Mouse (Mus musculus) heart, adult 8-10 months (tissue): Measurements from ENCODE around the gene Tapbpl. TPM values are rescaled to one million over a fixed set of nuclear protein-coding genes. Genes with fewer than 3 reads are reported as not detected.
"Not testable (repeated sequence)": the region's sequence is repeated elsewhere in the genome, so short reads cannot be mapped to it uniquely, and the experiment has no call there.

ENCODE experiments used
- DNase-seq: peaks from one replicate; pipeline ENCODE4 v3.0.0; 2022; ENCODE audit warnings: low spot score
- total RNA-seq, 4 experiments: library from RNA; stranded (reverse); gene quantifications; 2 replicates each; pipeline ENCODE4 v1.2.4; 2022

Gene Tapbpl
- 1 to 10 TPM; 4.8 to 5.8 (median 5.4) TPM for total RNA-seq

- DNase-seq = peak; percentile 65
Observed at GRCm38 (mm10) chr6:125231117-125232044, at the start of gene Tapbpl. Gene Tapbpl (minus strand): TSS chr6:125231860.

GRCm38 (mm10) chr6:125279729-125280128 lies 48.1 kb upstream of the Tapbpl start:
- DNase-seq = no peak

- peak; percentile 24 for DNase-seq
Observed at GRCm38 (mm10) chr6:125274841-125275563, 43.3 kb upstream of the Tapbpl start.

- DNase-seq = no peak
Observed at GRCm38 (mm10) chr6:125272228-125272785, 40.6 kb upstream of the Tapbpl start.

GRCm38 (mm10) chr6:125271455-125272227 lies 40.0 kb upstream of the Tapbpl start:
- DNase-seq = peak; percentile 93

GRCm38 (mm10) chr6:125268799-125269198 lies 37.1 kb upstream of the Tapbpl start:
- no peak for DNase-seq

- no peak for DNase-seq
Observed at GRCm38 (mm10) chr6:125267469-125267868, 35.8 kb upstream of the Tapbpl start.

GRCm38 (mm10) chr6:125266600-125266999 lies 34.9 kb upstream of the Tapbpl start:
- DNase-seq = not testable (repeated sequence)

- no peak for DNase-seq
Observed at GRCm38 (mm10) chr6:125266091-125266490, 34.4 kb upstream of the Tapbpl start.

GRCm38 (mm10) chr6:125265239-125265638 lies 33.6 kb upstream of the Tapbpl start:
- DNase-seq = no peak

GRCm38 (mm10) chr6:125264219-125264618 lies 32.6 kb upstream of the Tapbpl start:
- DNase-seq = no peak

GRCm38 (mm10) chr6:125260006-125260555 lies 28.4 kb upstream of the Tapbpl start:
- no peak for DNase-seq

- peak; percentile 46 for DNase-seq
Observed at GRCm38 (mm10) chr6:125256222-125256966, 24.7 kb upstream of the Tapbpl start.

- no peak for DNase-seq
Observed at GRCm38 (mm10) chr6:125255516-125256044, 23.9 kb upstream of the Tapbpl start.

- no peak for DNase-seq
Observed at GRCm38 (mm10) chr6:125253863-125254715, 22.4 kb upstream of the Tapbpl start.

- no peak for DNase-seq
Observed at GRCm38 (mm10) chr6:125252711-125253110, 21.1 kb upstream of the Tapbpl start.

- DNase-seq = no peak
Observed at GRCm38 (mm10) chr6:125252285-125252684, 20.6 kb upstream of the Tapbpl start.

GRCm38 (mm10) chr6:125244551-125244950 lies 12.9 kb upstream of the Tapbpl start:
- DNase-seq = no peak

- no peak for DNase-seq
Observed at GRCm38 (mm10) chr6:125241566-125241965, 9.9 kb upstream of the Tapbpl start.
